Mouse (Mus musculus): ENCODE measurements around the gene Zfyve27.

Zfyve27 gene

GRCm38 (mm10) chr19:42189735-42190134 lies 26.0 kb downstream of the Zfyve27 start:
- no peak for DNase-seq

GRCm38 (mm10) chr19:42190494-42190893 lies 26.7 kb downstream of the Zfyve27 start:
- DNase-seq: peak; percentile 60

- no peak for DNase-seq
Observed at GRCm38 (mm10) chr19:42193311-42193710, 29.6 kb downstream of the Zfyve27 start.

- DNase-seq: peak; percentile 22
Observed at GRCm38 (mm10) chr19:42196378-42196777, 32.6 kb downstream of the Zfyve27 start.

- DNase-seq: no peak
Observed at GRCm38 (mm10) chr19:42197066-42197465, 33.3 kb downstream of the Zfyve27 start.

DNA sequence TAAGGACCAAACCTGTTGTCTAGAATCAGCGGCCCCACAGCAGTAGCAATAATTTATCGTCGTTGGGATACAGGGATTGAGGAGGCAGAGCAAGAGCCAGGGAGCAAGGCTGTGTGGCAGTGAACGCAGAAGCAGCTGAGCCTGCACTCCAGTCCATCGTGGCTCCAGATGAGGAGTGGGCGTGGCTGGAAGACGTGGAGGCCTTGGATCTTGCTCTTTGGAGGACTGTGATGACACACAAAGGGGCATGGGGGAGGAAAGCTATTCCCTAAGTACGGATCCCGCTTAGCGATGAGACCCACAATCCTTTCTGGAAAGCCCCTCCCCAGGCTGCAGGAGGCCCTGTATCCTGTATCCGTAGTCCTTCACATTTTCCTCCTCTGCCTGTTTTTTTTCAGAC lies 34.3 kb downstream of the Zfyve27 start:
- no peak for DNase-seq

DNA sequence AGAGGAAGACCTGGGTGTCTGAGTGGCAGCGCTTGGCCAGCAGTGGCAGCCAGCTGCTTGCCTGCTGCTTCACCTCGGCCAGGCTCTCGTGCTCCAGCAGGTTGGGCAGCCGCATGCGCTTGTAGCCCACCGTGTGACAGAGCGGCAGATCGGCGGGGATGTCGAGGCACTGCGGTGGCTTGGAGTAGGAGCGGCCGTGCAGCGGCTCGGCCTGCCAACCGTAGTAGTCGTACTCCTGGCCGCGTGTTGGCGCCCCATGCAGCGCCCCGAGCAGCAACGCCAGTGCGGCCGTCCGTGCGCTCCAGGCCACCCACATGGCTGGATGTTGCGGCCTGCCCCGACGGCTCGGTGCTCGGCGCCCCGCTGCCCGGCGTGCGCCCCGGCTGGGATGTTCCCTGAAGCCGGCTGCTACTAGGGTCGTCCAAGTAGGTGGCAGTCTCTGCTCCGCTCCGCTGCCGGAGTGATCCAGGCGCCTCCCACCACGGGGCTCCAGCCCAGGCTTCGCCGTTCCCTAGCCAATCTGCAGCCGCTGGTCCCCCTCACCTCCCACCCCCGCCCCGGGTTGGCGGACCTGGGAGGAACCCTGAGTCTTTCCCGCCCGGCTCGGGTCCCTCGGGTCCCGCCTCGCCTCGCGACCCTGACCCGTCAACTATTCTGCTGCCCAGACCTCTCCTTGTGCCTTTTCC lies 38.1 kb downstream of the Zfyve27 start, which contains the start of gene Sfrp5:
TSS of gene Sfrp5 (minus strand) at position 557 of the 686 bp plus-strand sequence.
- DNase-seq: no peak

- DNase-seq: no peak
Observed at GRCm38 (mm10) chr19:42202467-42202866, 38.7 kb downstream of the Zfyve27 start.

DNA sequence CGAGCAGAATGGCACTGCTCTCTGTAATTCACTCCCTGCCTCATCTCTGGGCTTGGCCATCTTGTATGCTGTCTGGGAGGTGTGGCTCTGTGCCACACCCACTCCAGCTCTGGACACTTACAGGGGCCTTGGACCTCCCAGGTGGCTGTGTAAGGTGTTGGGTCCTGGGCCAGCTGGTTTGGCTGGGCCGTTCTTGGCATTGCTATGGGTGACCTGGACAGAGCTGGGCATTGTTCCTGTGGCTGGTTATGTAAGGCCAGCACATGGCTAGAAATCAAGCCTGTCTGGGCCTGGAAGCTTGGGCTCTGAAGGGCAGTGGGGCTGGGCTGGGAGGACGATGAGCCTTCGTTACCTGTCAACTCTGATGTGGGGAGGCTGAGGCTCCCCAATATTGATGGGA lies 40.6 kb downstream of the Zfyve27 start:
- DNase-seq: no peak

DNA sequence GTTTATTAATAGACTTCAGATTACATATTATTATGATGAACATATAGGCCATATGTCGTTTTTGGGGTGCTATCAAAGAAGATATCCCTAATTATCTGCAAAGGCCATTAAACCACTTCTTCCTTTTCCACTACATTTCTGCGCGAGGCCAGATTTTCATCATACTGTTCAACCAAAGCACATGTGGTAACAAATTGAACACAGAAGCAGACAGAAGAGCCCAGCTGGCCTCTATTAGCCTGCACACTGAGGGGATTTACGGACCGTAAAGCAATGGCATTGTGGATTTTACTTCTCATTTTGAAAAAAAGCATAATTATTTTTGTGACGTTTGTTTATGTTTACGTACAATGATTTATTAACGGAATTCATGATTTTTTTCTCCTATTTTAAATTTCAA lies 41.5 kb downstream of the Zfyve27 start:
- no peak for DNase-seq

DNA sequence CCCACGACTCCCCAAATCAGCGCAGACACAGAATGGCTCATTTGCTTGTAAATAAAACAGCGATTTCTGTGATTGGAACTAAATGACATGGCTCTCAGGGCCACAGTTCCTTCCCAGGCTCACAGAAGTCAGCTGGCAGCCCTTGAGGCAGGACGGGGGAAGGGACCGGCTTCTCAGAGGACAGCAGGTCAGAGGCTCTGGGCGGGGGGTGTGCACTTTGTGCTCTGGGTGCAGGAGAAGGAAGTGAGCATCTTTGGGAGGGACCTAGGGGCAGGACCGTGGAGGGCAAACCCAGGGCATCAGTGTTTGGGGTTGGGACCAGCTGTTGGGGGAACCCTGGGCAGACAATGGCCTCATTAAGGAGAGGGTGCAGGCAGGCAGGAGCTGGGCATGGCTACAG lies 45.7 kb downstream of the Zfyve27 start:
- no peak for DNase-seq

DNA sequence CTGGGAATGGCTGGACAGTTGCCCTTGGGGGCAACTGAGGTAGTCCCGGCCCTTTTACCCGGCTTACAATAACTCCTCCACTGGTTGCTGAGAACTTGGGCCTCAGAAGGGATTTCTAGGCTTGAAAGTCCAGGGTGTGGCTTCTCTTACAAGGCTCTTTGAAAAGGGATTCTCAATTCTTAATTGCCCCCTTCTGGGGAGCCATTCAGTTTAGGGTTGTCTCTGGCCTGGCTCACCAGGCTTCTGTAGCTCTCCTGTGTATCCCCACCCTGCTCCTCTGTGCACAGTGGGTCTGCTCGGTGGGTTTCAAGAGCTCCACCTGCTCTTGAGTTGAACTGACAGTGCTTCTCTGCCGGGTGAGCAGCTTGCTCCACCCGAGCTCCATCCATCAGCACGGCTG lies 46.2 kb downstream of the Zfyve27 start:
- DNase-seq: no peak

- DNase-seq: no peak
Observed at GRCm38 (mm10) chr19:42211936-42212335, 48.2 kb downstream of the Zfyve27 start.

DNA sequence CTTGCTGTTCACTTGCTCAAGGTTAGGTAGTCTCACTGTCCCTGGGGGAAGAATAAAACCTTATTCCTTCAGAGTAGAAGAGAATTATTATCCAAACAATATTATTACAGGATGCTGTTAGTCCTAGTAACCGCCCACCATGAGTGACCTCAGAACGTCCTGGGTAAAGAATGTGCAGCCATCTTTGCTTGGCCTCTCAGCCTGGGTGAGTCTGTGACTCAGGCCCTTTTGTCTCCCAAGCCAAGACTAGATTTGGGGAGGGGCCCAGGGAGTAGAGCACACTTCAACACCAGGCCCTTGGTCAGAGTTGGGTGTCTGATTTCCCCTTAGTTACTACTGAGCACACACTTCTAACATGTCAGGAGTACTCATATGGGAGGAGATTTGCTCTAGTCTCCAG lies 50.9 kb downstream of the Zfyve27 start:
- no peak for DNase-seq

DNA sequence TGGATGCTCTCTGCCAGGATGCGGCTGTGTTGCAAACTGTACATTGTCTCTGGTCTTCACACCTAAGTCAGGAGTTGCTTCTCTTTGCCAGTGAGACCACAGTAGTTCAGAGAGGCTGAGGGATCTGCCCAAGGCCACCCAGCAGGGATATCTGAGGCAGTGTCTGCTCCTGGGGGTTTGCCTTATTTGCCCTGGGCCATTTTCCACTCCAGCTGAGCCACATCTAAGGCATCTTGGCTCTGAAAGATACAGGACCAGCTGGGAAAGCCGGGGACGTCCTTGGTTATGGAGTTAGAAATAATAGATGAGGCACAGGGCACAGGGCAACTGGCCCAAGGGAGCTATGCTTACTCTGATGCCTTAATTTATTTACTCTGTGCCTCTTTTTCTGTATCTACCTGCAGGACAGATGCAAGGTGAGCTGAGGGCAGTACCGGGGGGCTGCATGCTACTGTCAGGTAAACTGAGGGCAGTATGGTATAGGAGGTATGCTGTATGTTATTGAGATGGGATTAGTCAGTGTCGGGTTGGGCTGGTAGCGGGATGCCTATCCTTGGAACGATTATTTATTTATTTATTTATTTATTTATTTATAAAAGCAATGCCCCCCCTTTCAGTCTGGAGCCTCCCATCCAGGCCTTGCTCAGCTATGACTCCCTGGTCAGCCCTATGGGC lies 53.1 kb downstream of the Zfyve27 start:
- DNase-seq: no peak

GRCm38 (mm10) chr19:42217374-42217763 lies 53.6 kb downstream of the Zfyve27 start:
- peak; percentile 26 for DNase-seq

DNA sequence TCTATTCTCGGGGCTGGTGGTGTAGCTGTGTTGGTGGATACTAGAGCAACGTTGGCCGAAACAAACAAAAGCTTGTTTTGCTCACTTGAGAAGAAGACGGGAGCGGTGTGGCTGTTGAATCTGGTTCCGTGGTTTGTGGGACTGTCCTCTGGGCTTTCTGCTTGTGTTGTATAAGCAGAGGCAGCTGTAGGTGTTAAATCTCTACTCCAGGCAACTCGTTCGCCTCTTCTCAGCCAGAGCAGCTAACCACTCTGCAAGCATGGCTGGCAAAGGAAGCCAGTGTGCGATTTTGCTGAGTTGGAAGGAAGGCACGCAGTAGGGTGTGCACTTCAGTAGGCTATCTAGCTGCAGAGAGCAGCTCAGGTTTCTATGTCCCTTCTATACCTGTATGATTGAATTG lies 62.7 kb downstream of the Zfyve27 start:
- DNase-seq: no peak

- no peak for DNase-seq
Observed at GRCm38 (mm10) chr19:42229499-42230287, 65.9 kb downstream of the Zfyve27 start.

DNA sequence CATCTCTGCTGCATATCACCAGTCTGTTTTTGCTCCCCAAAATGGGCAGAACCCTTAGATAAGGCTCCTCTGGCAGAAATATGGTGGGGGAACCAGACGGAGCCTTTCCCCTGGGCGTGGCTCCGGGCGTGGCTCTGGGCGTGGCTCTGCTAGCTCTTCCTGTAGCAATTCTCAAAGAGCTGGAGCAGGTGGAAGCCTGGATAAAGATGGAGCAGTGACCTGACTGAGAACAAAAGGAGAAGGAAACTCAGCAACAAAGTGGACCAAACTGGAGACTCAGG lies 66.5 kb downstream of the Zfyve27 start:
- no peak for DNase-seq

- DNase-seq: no peak
Observed at GRCm38 (mm10) chr19:42230986-42231385, 67.2 kb downstream of the Zfyve27 start.

DNA sequence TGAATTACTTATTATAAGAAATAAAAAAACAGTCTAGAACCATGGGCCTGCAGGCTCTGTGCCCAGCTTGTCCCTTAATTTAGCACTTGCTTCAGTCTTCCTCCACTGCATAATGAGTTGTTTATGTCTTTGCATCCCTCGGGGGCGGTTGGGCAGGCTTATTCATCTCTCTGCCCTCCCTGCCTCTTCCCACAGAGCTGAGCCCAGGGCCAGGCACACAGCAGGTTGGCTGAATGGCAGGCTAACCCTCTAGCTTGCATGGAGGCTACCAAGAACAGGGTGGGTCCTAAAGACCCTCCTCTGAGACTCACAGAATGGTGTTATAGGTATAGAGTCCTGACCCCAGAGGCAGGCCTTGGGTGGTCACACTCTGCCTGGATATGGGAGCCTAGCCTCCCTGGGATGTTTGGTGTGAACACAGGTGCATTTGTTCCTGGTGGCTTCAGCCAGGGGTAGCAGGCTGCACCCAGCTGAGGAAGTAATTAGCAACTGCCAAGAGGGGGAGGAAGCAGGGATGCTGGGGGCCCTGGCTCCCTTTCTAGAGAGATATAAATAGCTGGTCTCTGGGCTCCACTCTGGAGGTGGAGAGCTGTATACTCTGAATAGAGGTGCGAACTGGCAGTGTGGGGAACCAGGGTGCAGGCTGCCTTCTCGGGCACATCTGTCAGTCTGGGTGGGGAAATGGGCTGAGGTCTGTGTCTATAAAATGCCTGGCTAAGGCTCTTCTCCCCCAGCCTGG lies 74.0 kb downstream of the Zfyve27 start:
- DNase-seq: no peak

- no peak for DNase-seq
Observed at GRCm38 (mm10) chr19:42238341-42238715, 74.6 kb downstream of the Zfyve27 start.

DNA sequence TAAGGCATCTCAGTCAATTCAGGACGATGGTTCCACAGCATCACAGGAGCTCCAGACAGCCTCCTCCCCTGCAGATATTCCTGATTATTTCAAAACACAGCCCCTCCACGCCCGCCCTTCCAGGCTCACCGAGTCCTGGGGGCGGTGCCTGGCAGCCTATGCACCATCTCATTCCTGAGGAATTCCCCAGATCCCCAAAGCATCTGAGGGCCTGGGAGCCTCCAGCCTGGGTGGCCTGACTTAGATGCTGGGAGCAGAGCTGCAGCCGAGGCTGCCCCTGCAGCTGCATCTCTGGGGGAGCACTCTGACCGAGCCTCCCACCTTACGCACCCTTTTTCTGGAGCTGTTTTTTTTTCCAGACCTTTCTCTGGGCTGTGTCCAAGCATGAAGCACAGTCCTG lies 77.1 kb downstream of the Zfyve27 start:
- DNase-seq: no peak
